Mouse (Mus musculus) midbrain, postnatal 0 days (tissue): ENCODE measurements around the gene Grm4. TPM values are rescaled to one million over a fixed set of nuclear protein-coding genes. Genes with fewer than 3 reads are reported as not detected.
"Not testable (repeated sequence)": the region's sequence is repeated elsewhere in the genome, so short reads cannot be mapped to it uniquely, and the experiment has no call there.

Experiments
- ATAC-seq: fragments of 200-750 bp; cut with Nextera tagmentation; 2 replicates; pipeline ENCODE4 v1.8.0; 2017; ENCODE audit warnings: moderate number of reproducible peaks, mild to moderate bottlenecking, moderate TSS enrichment, moderate library complexity; ENCODE audit not compliant: low FRiP score
- DNase-seq: peaks from one replicate; pipeline ENCODE4 v3.0.0-alpha.2; 2015; ENCODE audit warnings: low spot score
- H3K27ac ChIP-seq: fragments of 300-500 bp; sonication (generic); 2 replicates; pipeline ENCODE4 v1.5.1; 2014; ENCODE audit warnings: low read depth, mild to moderate bottlenecking, low read length, mixed read lengths
- H3K27me3 ChIP-seq: fragments of 300-500 bp; sonication (generic); 2 replicates; pipeline ENCODE4 v1.6.1; 2014; ENCODE audit warnings: low read length, control low read depth, mixed read lengths; ENCODE audit not compliant: insufficient read depth
- H3K36me3 ChIP-seq: fragments of 300-500 bp; sonication (generic); 2 replicates; pipeline ENCODE4 v1.6.1; 2014; ENCODE audit warnings: low read length, control low read depth, mixed read lengths; ENCODE audit not compliant: insufficient read depth
- H3K4me1 ChIP-seq: fragments of 300-500 bp; sonication (generic); 2 replicates; pipeline ENCODE4 v1.6.1; 2014; ENCODE audit warnings: mild to moderate bottlenecking, control low read depth, antibody characterized with exemption, low read length, mixed read lengths; ENCODE audit not compliant: insufficient read depth
- H3K4me2 ChIP-seq: fragments of 300-500 bp; sonication (generic); 2 replicates; pipeline ENCODE4 v1.6.1; 2014; ENCODE audit warnings: low read depth, mild to moderate bottlenecking, low read length, mixed read lengths; ENCODE audit not compliant: poor library complexity, severe bottlenecking
- H3K4me3 ChIP-seq: fragments of 300-500 bp; sonication (generic); 2 replicates; pipeline ENCODE4 v1.5.1; 2014; ENCODE audit warnings: low read depth, mild to moderate bottlenecking, low read length, moderate library complexity
- H3K9ac ChIP-seq: fragments of 300-500 bp; sonication (generic); replicated peaks from 2 replicates; pipeline ENCODE4 v1.6.1; 2014; ENCODE audit warnings: mild to moderate bottlenecking, low read length, moderate library complexity, mixed read lengths; ENCODE audit not compliant: poor library complexity, severe bottlenecking
- H3K9me3 ChIP-seq: fragments of 300-500 bp; sonication (generic); 2 replicates; pipeline ENCODE4 v1.6.1; 2016; ENCODE audit warnings: low read length, control low read depth
- CTCF ChIP-seq: IDR thresholded peaks from 2 replicates; pipeline ENCODE4 v1.5.1; 2016; ENCODE audit warnings: antibody characterized with exemption, mild to moderate bottlenecking
- WGBS: fragments of 180-500 bp; shearing (Covaris S2); extraction: QIAGEN DNeasy Blood & Tissue Kit; methylation state at CpG from one replicate; pipeline ENCODE4 v1.1.7; 2014; 5-methylcytosine and 5-hydroxymethylcytosine counted together
- polyA plus RNA-seq: library from polyadenylated mRNA; unstranded; fragments of >200 nt; fragmentation: Nextera tagmentation; extraction: Ambion mirVana; gene quantifications from 2 replicates; pipeline ENCODE4 v1.2.1, GENCODE M21; 2015
- total RNA-seq: library from RNA; depleted of rRNA; stranded (reverse); fragments of >200 nt; gene quantifications from 2 replicates; pipeline ENCODE4 v1.2.3, GENCODE M21; 2014

Grm4 gene
- total and polyA plus RNA-seq, 2 experiments from 2014 or later: 11.1 to 54.0 TPM

DNA sequence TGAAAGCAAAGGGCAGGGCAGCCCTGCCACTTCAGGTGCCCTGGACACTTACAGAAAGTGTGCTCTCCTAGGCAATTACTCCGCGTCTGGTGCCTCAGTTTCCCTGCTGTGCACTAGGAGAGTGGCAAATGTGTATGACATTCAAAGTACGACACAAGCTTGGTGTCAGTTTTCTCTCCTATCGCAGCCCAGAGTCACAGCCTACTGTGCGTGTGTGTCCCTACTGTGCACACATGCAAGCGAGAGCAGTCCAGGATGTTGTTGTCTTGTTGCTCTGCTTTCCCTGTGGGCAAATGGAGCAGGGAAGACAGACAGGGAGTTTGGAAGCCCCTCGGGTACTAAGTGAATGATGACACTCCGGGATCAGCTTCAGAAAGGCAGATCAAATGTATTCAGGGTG is 131.2 kb downstream of the Grm4 start:
- ATAC-seq (no peak), DNase-seq (no peak)
- Histone ChIP-seq H3K4me2 (no peak overlapping the region), H3K4me3 (no peak overlapping the region), H3K27me3 (0 out of 2 replicates have a peak, but pooled peaks cover 3% of the 10 kb centered on the region), H3K9me3 (no peaks in the 10 kb centered on the region), H3K9ac (no peak overlapping the region), H3K27ac (no peak overlapping the region), H3K4me1 (peaks cover 11% of the 10 kb centered on the region; the same call in 1 of the 2 replicates), H3K36me3 (no peaks in the 10 kb centered on the region)
- no peak for TF ChIP-seq CTCF
- WGBS: 83% methylated on average over 8 of the region's 8 CpGs

DNA sequence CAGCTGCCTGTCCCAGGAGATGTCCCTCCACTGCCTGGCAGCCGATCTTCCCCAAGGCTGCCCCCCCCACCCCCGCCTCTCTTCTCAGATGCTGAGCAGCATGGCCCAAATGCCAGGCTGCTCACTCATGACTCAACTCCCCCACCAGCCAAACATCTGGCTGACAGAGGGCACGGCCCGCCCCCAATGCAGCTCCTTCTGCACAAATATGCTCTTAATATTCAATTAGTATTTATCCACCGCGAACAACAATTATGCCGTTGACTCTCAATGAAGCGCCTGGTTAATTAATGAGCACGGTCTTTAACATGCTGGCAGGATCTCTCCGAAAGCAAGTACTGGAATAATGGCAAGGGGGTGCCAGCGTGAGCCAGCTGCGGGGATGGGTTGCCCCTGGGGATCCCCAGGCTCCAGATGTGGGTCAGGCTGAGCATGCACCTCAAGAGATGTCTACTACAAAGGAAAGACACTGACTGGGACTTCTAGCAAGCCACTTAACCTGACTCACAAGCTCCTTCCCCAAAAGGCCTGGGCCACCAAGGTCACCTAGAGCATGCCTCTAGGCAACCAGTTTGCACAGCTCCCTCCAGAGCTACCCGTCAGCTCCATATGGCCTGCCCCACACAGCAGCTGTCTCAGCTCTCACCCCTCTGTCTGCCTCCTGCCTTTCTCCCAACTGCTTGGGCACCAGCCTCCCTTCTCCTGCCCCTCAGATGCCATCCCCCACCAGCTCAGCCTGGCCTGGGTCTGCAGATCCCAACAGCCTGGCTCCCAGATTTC is 131.8 kb downstream of the Grm4 start:
- Histone ChIP-seq H3K4me3 (no peak overlapping the region), H3K4me2 (no peak overlapping the region), H3K36me3 (no peaks in the 10 kb centered on the region), H3K27me3 (0 out of 2 replicates have a peak, but pooled peaks cover 3% of the 10 kb centered on the region), H3K27ac (no peak overlapping the region), H3K4me1 (peaks cover 11% of the 10 kb centered on the region; the same call in 1 of the 2 replicates), H3K9me3 (no peaks in the 10 kb centered on the region), H3K9ac (no peak overlapping the region)
- ATAC-seq: no peak; the same call in 1 of the 2 replicates
- no peak for TF ChIP-seq CTCF
- 45% methylated on average over 13 of the region's 13 CpGs for WGBS
- peak; percentile 51 for DNase-seq

DNA sequence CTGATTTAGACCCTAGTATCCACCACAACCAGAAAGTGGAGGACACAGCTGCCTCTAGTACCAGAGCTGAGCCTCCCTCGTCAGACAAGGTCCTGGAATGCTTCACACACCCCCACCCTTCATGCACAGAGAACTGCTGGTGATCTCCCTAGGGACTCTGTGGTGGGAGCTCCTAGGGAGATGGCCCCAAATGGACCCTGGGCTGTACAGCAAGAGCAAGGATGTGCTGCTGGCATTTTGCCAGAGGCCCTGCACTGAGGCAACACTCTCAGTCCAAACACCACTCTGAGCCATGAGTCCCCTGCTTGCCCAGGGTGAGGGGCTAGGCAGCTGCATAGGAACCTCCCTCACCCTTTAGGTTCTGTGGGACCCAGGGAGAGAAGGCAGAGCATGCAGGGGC is 134.8 kb downstream of the Grm4 start:
- Histone ChIP-seq H3K4me1 (peaks cover 11% of the 10 kb centered on the region; the same call in 1 of the 2 replicates), H3K4me2 (no peak overlapping the region), H3K9me3 (no peaks in the 10 kb centered on the region), H3K27ac (no peak overlapping the region), H3K4me3 (no peak overlapping the region), H3K27me3 (0 out of 2 replicates have a peak, but pooled peaks cover 3% of the 10 kb centered on the region), H3K36me3 (no peaks in the 10 kb centered on the region), H3K9ac (no peak overlapping the region)
- TF ChIP-seq CTCF: no peak
- ATAC-seq (no peak), DNase-seq (no peak)
- WGBS: 67% methylated on average over 1 of the region's 1 CpGs

DNA sequence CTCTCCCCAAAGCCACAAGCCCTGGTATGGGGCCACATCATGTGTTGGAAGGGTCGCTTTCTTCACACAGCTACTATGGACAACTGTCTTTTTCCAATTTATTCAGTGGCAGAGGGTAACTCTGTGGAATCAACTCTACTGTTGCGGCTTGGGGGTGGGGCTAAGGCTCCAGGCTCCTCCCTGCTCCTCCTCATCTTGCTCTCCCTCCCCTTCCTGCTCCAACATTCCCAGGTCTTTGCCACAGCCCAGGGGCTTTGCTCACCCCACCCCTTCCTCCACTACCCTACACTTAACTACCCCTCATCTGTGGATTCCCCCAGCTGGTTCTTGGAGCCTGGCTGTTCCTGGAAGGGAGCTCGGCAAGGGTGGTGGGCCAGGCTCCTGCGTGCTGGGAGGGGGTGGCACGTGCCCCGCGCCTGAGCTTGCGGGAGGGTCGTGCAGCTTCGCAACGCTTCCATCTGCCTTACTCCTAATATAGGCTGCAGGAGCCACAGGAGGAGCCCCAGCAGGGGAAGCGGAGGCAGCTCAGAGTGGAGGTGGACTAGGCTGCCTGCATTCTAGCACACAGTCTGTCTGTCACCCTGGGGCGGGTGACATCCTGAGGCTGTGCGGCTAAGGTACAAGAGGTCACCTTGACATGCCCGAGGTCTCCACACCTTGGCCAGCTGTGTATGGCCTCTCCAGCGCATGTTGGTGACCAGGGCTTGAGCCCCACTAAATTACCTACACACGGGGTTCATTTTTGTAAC is 135.5 kb downstream of the Grm4 start:
- H3K9me3 ChIP-seq: no peaks in the 10 kb centered on the region
- no peak overlapping the region for H3K9ac ChIP-seq
- H3K4me1 ChIP-seq: peaks cover 11% of the 10 kb centered on the region; the same call in 1 of the 2 replicates
- no peak overlapping the region for H3K4me3 ChIP-seq
- H3K27ac ChIP-seq: no peak overlapping the region
- 0 out of 2 replicates have a peak, but pooled peaks cover 3% of the 10 kb centered on the region for H3K27me3 ChIP-seq
- ATAC-seq (no peak), DNase-seq (no peak)
- WGBS: 39% methylated on average over 17 of the region's 17 CpGs
- no peak for TF ChIP-seq CTCF
- no peaks in the 10 kb centered on the region for H3K36me3 ChIP-seq
- no peak overlapping the region; the same call in 1 of the 2 replicates for H3K4me2 ChIP-seq

DNA sequence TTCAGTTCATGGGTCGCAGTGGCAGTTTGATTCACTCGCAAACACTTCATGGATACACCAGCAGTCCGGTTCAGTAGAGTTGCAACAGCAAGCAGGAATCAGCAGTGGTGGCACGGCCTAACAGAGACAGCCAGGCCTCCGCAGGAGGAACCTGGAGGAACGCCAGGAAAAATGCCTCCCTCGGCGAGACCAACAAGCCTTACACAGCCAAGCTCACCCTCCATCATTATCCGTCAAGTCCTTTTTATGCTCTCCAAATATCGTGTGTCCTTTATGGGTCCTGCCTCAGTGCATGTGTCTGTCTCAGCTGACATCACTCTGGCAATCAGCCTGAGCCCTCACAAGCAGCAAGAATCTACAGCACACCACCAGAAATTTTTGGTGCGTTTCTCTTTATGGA is 138.3 kb downstream of the Grm4 start:
- no peaks in the 10 kb centered on the region; the same call in 1 of the 2 replicates for H3K4me1 ChIP-seq
- no peak overlapping the region for H3K4me2 ChIP-seq
- H3K27ac ChIP-seq: no peak overlapping the region
- WGBS: 77% methylated on average over 11 of the region's 11 CpGs
- no peaks in the 10 kb centered on the region for H3K9me3 ChIP-seq
- DNase-seq: no peak
- ATAC-seq: no peak
- no peak for TF ChIP-seq CTCF
- H3K36me3 ChIP-seq: no peaks in the 10 kb centered on the region
- no peak overlapping the region for H3K9ac ChIP-seq
- no peak overlapping the region for H3K4me3 ChIP-seq
- H3K27me3 ChIP-seq: 0 out of 2 replicates have a peak, but pooled peaks cover 3% of the 10 kb centered on the region

DNA sequence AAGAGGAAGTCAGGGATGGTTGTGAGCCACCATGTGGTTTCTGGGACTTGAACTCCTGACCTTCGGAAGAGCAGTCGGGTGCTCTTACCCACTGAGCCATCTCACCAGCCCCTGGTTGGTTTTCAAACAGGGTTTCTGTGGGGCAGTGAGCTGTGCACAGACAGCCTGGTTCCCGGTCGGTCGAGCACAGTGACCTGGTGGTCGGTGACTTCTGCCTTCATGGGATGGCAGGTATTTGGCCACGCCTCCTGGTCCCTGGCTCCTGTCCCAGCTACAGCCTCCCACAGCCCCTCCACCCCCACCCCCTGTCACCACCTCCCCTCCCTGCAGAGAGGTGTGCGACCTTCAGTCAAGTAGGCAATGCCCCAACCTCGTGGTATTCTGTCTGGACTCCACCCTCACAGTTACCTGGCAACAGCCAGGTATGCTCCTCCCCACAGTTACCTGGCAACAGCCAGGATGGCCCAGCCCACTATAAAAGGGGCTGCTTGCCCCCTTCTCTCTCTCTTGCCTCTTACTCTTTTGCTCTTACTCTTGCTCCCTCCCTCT is 140.2 kb downstream of the Grm4 start:
- H3K27ac ChIP-seq, H3K9ac ChIP-seq, ATAC-seq, H3K27me3 ChIP-seq, H3K9me3 ChIP-seq, H3K36me3 ChIP-seq, DNase-seq, H3K4me3 ChIP-seq, H3K4me1 ChIP-seq, H3K4me2 ChIP-seq: not testable (repeated sequence)
- WGBS: 70% methylated on average over 9 of the region's 9 CpGs
